Mouse (Mus musculus): ENCODE measurements around the gene Tarsl2.

Tarsl2 gene

GRCm38 (mm10) chr7:65644643-65645351 lies at the start of gene Tarsl2:
Tarsl2 (plus strand) TSS chr7:65644898.
- peak; percentile 97 for DNase-seq

GRCm38 (mm10) chr7:65606124-65606523 lies 38.6 kb upstream of the Tarsl2 start:
- DNase-seq: no peak

- no peak for DNase-seq
These were observed 37.7 kb upstream of the Tarsl2 start for GRCm38 (mm10) chr7:65607003-65607402.

GRCm38 (mm10) chr7:65610171-65610570 lies 34.5 kb upstream of the Tarsl2 start:
- DNase-seq: peak; percentile 4

GRCm38 (mm10) chr7:65610673-65611072 lies 34.0 kb upstream of the Tarsl2 start:
- no peak for DNase-seq

GRCm38 (mm10) chr7:65611298-65611697 lies 33.4 kb upstream of the Tarsl2 start:
- no peak for DNase-seq

- no peak for DNase-seq
These were observed 31.0 kb upstream of the Tarsl2 start for GRCm38 (mm10) chr7:65613723-65614122.

GRCm38 (mm10) chr7:65618751-65619150 lies 25.9 kb upstream of the Tarsl2 start:
- no peak for DNase-seq

GRCm38 (mm10) chr7:65620746-65621145 lies 24.0 kb upstream of the Tarsl2 start:
- no peak for DNase-seq

GRCm38 (mm10) chr7:65623330-65623729 lies 21.4 kb upstream of the Tarsl2 start:
- DNase-seq: no peak

- DNase-seq: no peak
These were observed 19.2 kb upstream of the Tarsl2 start for GRCm38 (mm10) chr7:65625528-65625927.

GRCm38 (mm10) chr7:65629846-65630245 lies 14.9 kb upstream of the Tarsl2 start:
- DNase-seq: no peak

GRCm38 (mm10) chr7:65630661-65631060 lies 14.0 kb upstream of the Tarsl2 start:
- DNase-seq: no peak

GRCm38 (mm10) chr7:65635831-65636230 lies 8.9 kb upstream of the Tarsl2 start:
- no peak for DNase-seq

GRCm38 (mm10) chr7:65636356-65636880 lies 8.3 kb upstream of the Tarsl2 start:
- no peak for DNase-seq

GRCm38 (mm10) chr7:65638170-65638770 lies 6.4 kb upstream of the Tarsl2 start:
- DNase-seq: no peak

- DNase-seq: no peak
These were observed 4.8 kb upstream of the Tarsl2 start for GRCm38 (mm10) chr7:65639821-65640382.

- no peak for DNase-seq
These were observed 4.0 kb upstream of the Tarsl2 start for GRCm38 (mm10) chr7:65640672-65641071.

GRCm38 (mm10) chr7:65642371-65643304 lies 2.1 kb upstream of the Tarsl2 start:
- DNase-seq: no peak

GRCm38 (mm10) chr7:65643861-65644421 lies 757 bp upstream of the Tarsl2 start:
- DNase-seq: peak; percentile 16

- DNase-seq: no peak
These were observed 1.3 kb downstream of the Tarsl2 start for GRCm38 (mm10) chr7:65645996-65646395.

GRCm38 (mm10) chr7:65650662-65651061 lies 6.0 kb downstream of the Tarsl2 start:
- DNase-seq: no peak
